Mouse (Mus musculus): ENCODE results near the gene Gm10142.

GRCm38 (mm10) chr10:77706326-77706725 is 9.3 kb upstream of the Gm10142 start, which contains the start of gene Gm10272:
- TF ChIP-seq POLR2A (IDR thresholded peaks at IDR 0.05; ENCODE audit: extremely low read depth, insufficient read depth, low read length) (no peak), CTCF (IDR thresholded peaks at IDR 0.05; ENCODE audit: extremely low read depth, insufficient read depth, low read length) (no peak)

All from cortical plate, adult 2 months (tissue).